Mouse (Mus musculus) C2C12 (cell line): ENCODE measurements around the gene L3mbtl4.

Experiments
- CTCF ChIP-seq: IDR thresholded peaks from one replicate; pipeline ENCODE4 v1.5.1; 2011; ENCODE audit not compliant: control insufficient read depth, insufficient read depth, insufficient read length
- FOSL1 ChIP-seq: IDR thresholded peaks from one replicate; pipeline ENCODE4 v1.8.0; 2011; ENCODE audit warnings: mild to moderate bottlenecking, low read length; ENCODE audit not compliant: poor library complexity, insufficient read depth, severe bottlenecking
- MAX ChIP-seq: IDR thresholded peaks from one replicate; pipeline ENCODE4 v1.6.1; 2011; ENCODE audit warnings: mild to moderate bottlenecking, control low read depth
- MYOD1 ChIP-seq: IDR thresholded peaks from one replicate; pipeline ENCODE4 v1.6.1; 2011; ENCODE audit warnings: low read depth; ENCODE audit not compliant: control insufficient read depth, insufficient read length
- MYOG ChIP-seq: IDR thresholded peaks from one replicate; pipeline ENCODE4 v1.6.1; 2011; ENCODE audit not compliant: control insufficient read depth, insufficient read length; ENCODE audit errors: extremely low read depth
- USF1 ChIP-seq: IDR thresholded peaks from one replicate; pipeline ENCODE4 v1.6.1; 2011; ENCODE audit warnings: low read depth, mild to moderate bottlenecking, control low read depth, moderate library complexity

- TF ChIP-seq MYOG, result no peak
- no peak for TF ChIP-seq MYOD1
- TF ChIP-seq CTCF, result no peak
- TF ChIP-seq USF1, result no peak
- no peak for TF ChIP-seq MAX
- TF ChIP-seq FOSL1, result no peak
Measured at GRCm38 (mm10) chr17:68461471-68461870, 187.9 kb downstream of the L3mbtl4 start.
